Mouse (Mus musculus) urinary bladder, postnatal 10 days (tissue): Measurements from ENCODE around the gene Kif27.

ENCODE experiments used
- DNase-seq: peaks from one replicate; pipeline ENCODE4 v3.0.0; 2022; ENCODE audit warnings: low spot score

Kif27 gene

GRCm38 (mm10) chr13:58364353-58365175, 5.6 kb upstream of the Kif27 start:
- no peak for DNase-seq

GRCm38 (mm10) chr13:58359304-58359653, 357 bp upstream of the Kif27 start:
- DNase-seq = no peak

- DNase-seq = no peak
Observed at GRCm38 (mm10) chr13:58352996-58353395, 5.9 kb downstream of the Kif27 start.

GRCm38 (mm10) chr13:58350606-58351005, 8.3 kb downstream of the Kif27 start:
- DNase-seq = no peak

- no peak for DNase-seq
Observed at GRCm38 (mm10) chr13:58344505-58344904, 14.4 kb downstream of the Kif27 start.

GRCm38 (mm10) chr13:58337456-58337855, 21.5 kb downstream of the Kif27 start:
- no peak for DNase-seq

- DNase-seq = no peak
Observed at GRCm38 (mm10) chr13:58334116-58334515, 24.8 kb downstream of the Kif27 start.

- no peak for DNase-seq
Observed at GRCm38 (mm10) chr13:58317768-58318167, 41.2 kb downstream of the Kif27 start.

- no peak for DNase-seq
Observed at GRCm38 (mm10) chr13:58314991-58315390, 43.9 kb downstream of the Kif27 start.

- no peak for DNase-seq
Observed at GRCm38 (mm10) chr13:58313758-58314157, 45.2 kb downstream of the Kif27 start.

GRCm38 (mm10) chr13:58311351-58311750, 47.6 kb downstream of the Kif27 start:
- no peak for DNase-seq

GRCm38 (mm10) chr13:58309499-58309898, 49.4 kb downstream of the Kif27 start:
- no peak for DNase-seq

- no peak for DNase-seq
Observed at GRCm38 (mm10) chr13:58307453-58307852, 51.5 kb downstream of the Kif27 start.

- DNase-seq = no peak
Observed at GRCm38 (mm10) chr13:58305230-58305629, 53.7 kb downstream of the Kif27 start.

GRCm38 (mm10) chr13:58302421-58303145, 56.3 kb downstream of the Kif27 start:
- no peak for DNase-seq

GRCm38 (mm10) chr13:58301961-58302360, 57.0 kb downstream of the Kif27 start:
- no peak for DNase-seq

- no peak for DNase-seq
Observed at GRCm38 (mm10) chr13:58298756-58299155, 60.2 kb downstream of the Kif27 start.

GRCm38 (mm10) chr13:58295582-58295981, 63.3 kb downstream of the Kif27 start:
- DNase-seq = no peak

- DNase-seq = no peak
Observed at GRCm38 (mm10) chr13:58292811-58293210, 66.1 kb downstream of the Kif27 start.

GRCm38 (mm10) chr13:58289308-58289707, 69.6 kb downstream of the Kif27 start:
- no peak for DNase-seq

GRCm38 (mm10) chr13:58287822-58288221, 71.1 kb downstream of the Kif27 start:
- peak; percentile 68 for DNase-seq

GRCm38 (mm10) chr13:58283466-58283865, 75.5 kb downstream of the Kif27 start:
- DNase-seq = no peak

GRCm38 (mm10) chr13:58281936-58282335, 77.0 kb downstream of the Kif27 start:
- DNase-seq = no peak
